Mouse (Mus musculus) midbrain, embryonic 12.5 days (tissue): ENCODE measurements at regions not wholly inside any gene's neighbourhood (a gene's known extent, or its start where the extent isn't known, plus 50 kb on each side); places are given as distances from the start of the nearest gene placed in this dataset.
"Not testable (repeated sequence)": the region's sequence is repeated elsewhere in the genome, so short reads cannot be mapped to it uniquely, and the experiment has no call there.

Experiments used
- ATAC-seq: fragments of 200-750 bp; cut with Nextera tagmentation; 2 replicates; pipeline ENCODE4 v1.8.0; 2017; ENCODE audit warnings: low read depth, moderate TSS enrichment, moderate library complexity; ENCODE audit not compliant: low FRiP score
- H3K27ac ChIP-seq: fragments of 300-500 bp; sonication (generic); replicated peaks from 2 replicates; pipeline ENCODE4 v1.5.1; 2016; ENCODE audit warnings: mild to moderate bottlenecking
- H3K27me3 ChIP-seq: fragments of 300-500 bp; sonication (generic); 2 replicates; pipeline ENCODE4 v1.6.1; 2016; ENCODE audit warnings: mild to moderate bottlenecking
- H3K36me3 ChIP-seq: fragments of 300-500 bp; sonication (generic); 2 replicates; pipeline ENCODE4 v1.6.1; 2016
- H3K4me1 ChIP-seq: fragments of 300-500 bp; sonication (generic); 2 replicates; pipeline ENCODE4 v1.6.1; 2016
- H3K4me2 ChIP-seq: fragments of 300-500 bp; sonication (generic); replicated peaks from 2 replicates; pipeline ENCODE4 v1.6.1; 2016; ENCODE audit warnings: mild to moderate bottlenecking, moderate library complexity
- H3K4me3 ChIP-seq: fragments of 300-500 bp; sonication (generic); 2 replicates; pipeline ENCODE4 v1.5.1; 2016; ENCODE audit warnings: mild to moderate bottlenecking
- H3K9ac ChIP-seq: fragments of 300-500 bp; sonication (generic); replicated peaks from 2 replicates; pipeline ENCODE4 v1.6.1; 2016; ENCODE audit warnings: mild to moderate bottlenecking, moderate library complexity
- H3K9me3 ChIP-seq: fragments of 300-500 bp; sonication (generic); 2 replicates; pipeline ENCODE4 v1.6.1; 2016; ENCODE audit warnings: mild to moderate bottlenecking
- WGBS: fragments of 180-500 bp; shearing (Covaris S2); methylation state at CpG from one replicate; pipeline ENCODE4 v1.1.7; 2016; 5-methylcytosine and 5-hydroxymethylcytosine counted together

GRCm38 (mm10) chr14:46575414-46575813 lies 184.9 kb upstream of the Cdkn3 start:
- Histone ChIP-seq H3K27me3 (no peaks in the 10 kb centered on the region), H3K4me1 (no peaks in the 10 kb centered on the region; the same call in 1 of the 2 replicates), H3K4me3 (no peak overlapping the region), H3K36me3 (no peaks in the 10 kb centered on the region), H3K9me3 (no peaks in the 10 kb centered on the region), H3K27ac (no peak overlapping the region), H3K9ac (no peak overlapping the region), H3K4me2 (no peak overlapping the region)
- no peak for ATAC-seq
- 72% methylated on average over 3 of the region's 3 CpGs for WGBS

- WGBS: 69% methylated on average over 6 of the region's 6 CpGs
- H3K4me1 ChIP-seq: no peaks in the 10 kb centered on the region; the same call in 1 of the 2 replicates
- no peak overlapping the region for H3K4me2 ChIP-seq
- no peak overlapping the region for H3K4me3 ChIP-seq
- H3K27ac ChIP-seq: no peak overlapping the region
- no peak for ATAC-seq
- H3K36me3 ChIP-seq: no peaks in the 10 kb centered on the region
- H3K27me3 ChIP-seq: no peaks in the 10 kb centered on the region
- H3K9me3 ChIP-seq: no peaks in the 10 kb centered on the region
- H3K9ac ChIP-seq: no peak overlapping the region
Measured at GRCm38 (mm10) chr14:46573401-46573800, 182.9 kb upstream of the Bmp4 start.

- not testable (repeated sequence) for H3K4me1 ChIP-seq, H3K9ac ChIP-seq, H3K9me3 ChIP-seq, H3K27ac ChIP-seq, H3K4me2 ChIP-seq, H3K27me3 ChIP-seq, H3K36me3 ChIP-seq, H3K4me3 ChIP-seq, ATAC-seq
- 69% methylated on average over 2 of the region's 2 CpGs for WGBS
Measured at GRCm38 (mm10) chr14:46572972-46573371, 182.5 kb upstream of the Bmp4 start.

DNA sequence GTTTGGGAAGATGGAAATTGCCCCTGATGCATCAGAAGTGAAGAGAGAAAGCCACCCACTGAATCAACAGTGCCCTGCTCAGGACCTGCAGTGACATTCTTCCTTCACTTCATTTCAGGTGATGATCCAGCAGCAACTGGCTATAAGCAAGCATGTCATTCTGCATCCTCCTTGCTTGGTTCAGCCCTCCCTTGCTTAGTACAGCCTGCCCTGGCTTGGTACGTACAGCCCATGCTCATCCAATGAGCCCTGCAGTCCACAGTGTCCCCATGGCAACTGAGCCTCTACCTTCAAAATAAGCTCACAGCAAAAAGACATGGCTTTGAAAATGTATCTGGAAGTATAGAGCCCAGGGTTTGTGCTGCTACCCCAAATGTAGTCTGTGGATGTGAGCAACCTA lies 181.4 kb upstream of the Bmp4 start:
- no peak overlapping the region for H3K27ac ChIP-seq
- WGBS: 29% methylated on average over 1 of the region's 1 CpGs
- no peak overlapping the region for H3K4me3 ChIP-seq
- no peak overlapping the region for H3K9ac ChIP-seq
- ATAC-seq: no peak
- no peak overlapping the region for H3K4me2 ChIP-seq
- no peaks in the 10 kb centered on the region for H3K36me3 ChIP-seq
- H3K27me3 ChIP-seq: no peaks in the 10 kb centered on the region
- no peaks in the 10 kb centered on the region; the same call in 1 of the 2 replicates for H3K4me1 ChIP-seq
- no peaks in the 10 kb centered on the region for H3K9me3 ChIP-seq

DNA sequence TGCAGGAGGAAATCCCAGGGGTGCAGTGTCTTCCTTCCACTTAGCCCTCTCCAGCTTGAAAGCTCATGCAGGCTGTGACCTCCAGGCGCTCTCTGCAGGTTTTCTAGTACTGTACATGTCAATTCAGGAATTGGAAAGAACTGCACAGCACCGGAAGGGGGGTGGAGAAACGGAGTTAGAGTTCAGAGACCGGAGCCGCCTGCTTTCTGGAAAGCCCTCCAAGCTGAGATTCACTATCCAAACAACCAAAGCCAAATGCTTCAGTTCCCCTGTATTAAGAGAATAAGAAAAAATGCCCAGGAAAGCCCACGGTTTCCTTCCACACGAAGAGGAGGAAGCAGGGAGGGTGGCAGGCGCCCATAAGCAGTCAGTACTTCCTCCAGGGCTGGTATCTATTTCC lies 178.8 kb upstream of the Bmp4 start:
- Histone ChIP-seq H3K27ac (no peak overlapping the region), H3K4me2 (no peak overlapping the region), H3K4me1 (no peaks in the 10 kb centered on the region; the same call in 1 of the 2 replicates), H3K9me3 (no peaks in the 10 kb centered on the region), H3K9ac (no peak overlapping the region), H3K36me3 (no peaks in the 10 kb centered on the region), H3K4me3 (no peak overlapping the region), H3K27me3 (no peaks in the 10 kb centered on the region)
- 79% methylated on average over 8 of the region's 8 CpGs for WGBS
- ATAC-seq: no peak

GRCm38 (mm10) chr14:46567411-46567780 lies 176.9 kb upstream of the Bmp4 start:
- 52% methylated on average over 3 of the region's 3 CpGs for WGBS
- no peaks in the 10 kb centered on the region for H3K9me3 ChIP-seq
- no peaks in the 10 kb centered on the region for H3K36me3 ChIP-seq
- no peaks in the 10 kb centered on the region for H3K27me3 ChIP-seq
- no peak overlapping the region for H3K4me3 ChIP-seq
- no peak for ATAC-seq
- no peak overlapping the region for H3K4me2 ChIP-seq
- H3K27ac ChIP-seq: no peak overlapping the region
- H3K4me1 ChIP-seq: no peaks in the 10 kb centered on the region; the same call in 1 of the 2 replicates
- H3K9ac ChIP-seq: no peak overlapping the region

DNA sequence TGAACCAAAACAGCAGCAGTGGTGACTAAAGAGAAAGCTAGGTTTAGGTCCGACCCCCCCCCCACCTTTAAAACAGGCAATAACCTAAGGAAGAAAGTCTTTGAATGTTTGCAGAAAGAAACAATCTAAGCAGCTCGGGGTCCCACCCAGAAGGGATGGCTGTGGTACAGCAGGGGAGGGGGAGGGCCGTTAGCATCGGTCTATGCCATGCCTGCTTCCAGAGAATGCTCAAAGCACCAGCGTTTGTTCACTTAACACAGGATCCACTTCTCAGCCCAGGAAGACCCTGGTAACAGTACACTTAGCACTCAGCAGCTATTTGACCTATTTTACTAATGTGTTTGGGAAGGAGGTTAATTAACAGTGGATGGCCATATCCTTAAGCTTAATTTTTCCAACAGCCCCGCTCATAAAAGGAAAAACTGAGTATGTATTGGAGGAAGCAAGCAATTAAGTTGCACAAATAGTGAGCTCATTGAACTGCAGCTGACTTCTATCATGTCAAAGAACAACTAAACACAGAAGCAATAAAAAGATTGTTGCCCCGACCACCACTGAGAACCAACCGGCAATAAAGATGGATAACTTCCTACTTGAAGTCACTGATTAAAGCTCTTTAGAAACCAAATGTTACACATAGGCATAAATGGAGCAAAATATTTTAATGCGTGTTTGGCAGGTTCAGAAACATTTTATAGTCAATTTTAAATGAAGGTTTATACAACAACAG lies 176.4 kb upstream of the Bmp4 start:
- 73% methylated on average over 9 of the region's 9 CpGs for WGBS
- no peaks in the 10 kb centered on the region; the same call in 1 of the 2 replicates for H3K4me1 ChIP-seq
- ATAC-seq: no peak
- no peak overlapping the region for H3K4me3 ChIP-seq
- no peak overlapping the region for H3K27ac ChIP-seq
- no peak overlapping the region for H3K9ac ChIP-seq
- no peaks in the 10 kb centered on the region for H3K27me3 ChIP-seq
- H3K36me3 ChIP-seq: no peaks in the 10 kb centered on the region
- H3K9me3 ChIP-seq: no peaks in the 10 kb centered on the region
- H3K4me2 ChIP-seq: no peak overlapping the region

DNA sequence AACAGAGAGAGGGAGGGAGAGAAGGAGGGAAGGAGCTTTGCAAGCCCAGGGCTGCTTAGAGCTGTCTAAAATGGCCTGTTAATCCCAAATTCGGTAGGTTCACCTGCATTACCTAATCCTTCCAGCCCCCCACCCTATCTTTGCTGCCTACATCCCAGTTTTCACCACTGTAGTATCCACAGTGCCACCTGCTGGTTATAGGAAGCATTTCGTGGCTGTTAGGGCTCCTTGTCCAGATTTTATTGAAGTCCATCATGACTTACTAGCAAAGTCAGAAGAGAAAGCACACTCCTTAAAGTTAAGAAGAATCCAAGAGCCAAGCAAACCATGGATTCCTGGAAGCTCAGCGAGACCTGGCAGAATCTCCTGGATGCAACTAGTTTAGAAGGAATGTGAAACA lies 174.5 kb upstream of the Bmp4 start:
- Histone ChIP-seq H3K36me3 (no peaks in the 10 kb centered on the region), H3K4me2 (no peak overlapping the region), H3K4me1 (no peaks in the 10 kb centered on the region), H3K9ac (no peak overlapping the region), H3K4me3 (no peak overlapping the region), H3K27ac (no peak overlapping the region), H3K9me3 (no peaks in the 10 kb centered on the region), H3K27me3 (no peaks in the 10 kb centered on the region)
- no peak for ATAC-seq
- 17% methylated on average over 3 of the region's 3 CpGs for WGBS

DNA sequence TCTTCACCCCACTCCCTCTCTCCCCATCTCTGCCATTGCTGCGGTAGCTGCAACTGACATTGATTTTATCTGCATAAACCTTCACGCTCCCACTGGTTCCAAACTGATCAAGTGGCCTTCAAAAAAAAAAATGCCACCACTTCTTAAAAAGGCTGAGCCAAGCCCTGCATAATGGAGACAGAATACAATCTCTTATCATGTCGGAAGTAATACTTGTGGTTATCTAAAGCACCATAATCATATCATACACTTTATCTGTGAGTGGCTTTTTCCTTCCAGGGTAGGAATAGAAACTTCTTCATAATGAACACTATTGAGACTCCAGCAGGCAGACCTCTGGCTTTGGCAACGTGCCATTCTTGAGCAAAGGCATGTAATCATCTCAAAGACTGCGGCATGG lies 171.5 kb upstream of the Bmp4 start:
- H3K36me3 ChIP-seq: no peaks in the 10 kb centered on the region
- WGBS: 89% methylated on average over 5 of the region's 5 CpGs
- H3K4me1 ChIP-seq: no peaks in the 10 kb centered on the region
- H3K4me2 ChIP-seq: no peak overlapping the region
- no peaks in the 10 kb centered on the region for H3K9me3 ChIP-seq
- H3K4me3 ChIP-seq: no peak overlapping the region
- no peaks in the 10 kb centered on the region for H3K27me3 ChIP-seq
- no peak for ATAC-seq
- no peak overlapping the region for H3K9ac ChIP-seq
- H3K27ac ChIP-seq: no peak overlapping the region

- H3K9me3 ChIP-seq: no peaks in the 10 kb centered on the region
- no peak for ATAC-seq
- H3K4me2 ChIP-seq: no peak overlapping the region
- WGBS: 91% methylated on average over 2 of the region's 2 CpGs
- no peaks in the 10 kb centered on the region for H3K27me3 ChIP-seq
- no peak overlapping the region for H3K9ac ChIP-seq
- no peak overlapping the region for H3K27ac ChIP-seq
- no peak overlapping the region for H3K4me3 ChIP-seq
- no peaks in the 10 kb centered on the region for H3K36me3 ChIP-seq
- H3K4me1 ChIP-seq: no peaks in the 10 kb centered on the region
Measured at GRCm38 (mm10) chr14:46553239-46553638, 162.8 kb upstream of the Bmp4 start.

- Histone ChIP-seq H3K27me3 (no peaks in the 10 kb centered on the region), H3K9me3 (peaks cover 4% of the 10 kb centered on the region; the same call in 1 of the 2 replicates), H3K4me1 (no peaks in the 10 kb centered on the region), H3K9ac (no peak overlapping the region), H3K4me2 (no peak overlapping the region), H3K27ac (no peak overlapping the region), H3K36me3 (no peaks in the 10 kb centered on the region), H3K4me3 (no peak overlapping the region)
- 74% methylated on average over 6 of the region's 6 CpGs for WGBS
- no peak for ATAC-seq
Measured at GRCm38 (mm10) chr14:46546146-46546545, 155.7 kb upstream of the Bmp4 start.

DNA sequence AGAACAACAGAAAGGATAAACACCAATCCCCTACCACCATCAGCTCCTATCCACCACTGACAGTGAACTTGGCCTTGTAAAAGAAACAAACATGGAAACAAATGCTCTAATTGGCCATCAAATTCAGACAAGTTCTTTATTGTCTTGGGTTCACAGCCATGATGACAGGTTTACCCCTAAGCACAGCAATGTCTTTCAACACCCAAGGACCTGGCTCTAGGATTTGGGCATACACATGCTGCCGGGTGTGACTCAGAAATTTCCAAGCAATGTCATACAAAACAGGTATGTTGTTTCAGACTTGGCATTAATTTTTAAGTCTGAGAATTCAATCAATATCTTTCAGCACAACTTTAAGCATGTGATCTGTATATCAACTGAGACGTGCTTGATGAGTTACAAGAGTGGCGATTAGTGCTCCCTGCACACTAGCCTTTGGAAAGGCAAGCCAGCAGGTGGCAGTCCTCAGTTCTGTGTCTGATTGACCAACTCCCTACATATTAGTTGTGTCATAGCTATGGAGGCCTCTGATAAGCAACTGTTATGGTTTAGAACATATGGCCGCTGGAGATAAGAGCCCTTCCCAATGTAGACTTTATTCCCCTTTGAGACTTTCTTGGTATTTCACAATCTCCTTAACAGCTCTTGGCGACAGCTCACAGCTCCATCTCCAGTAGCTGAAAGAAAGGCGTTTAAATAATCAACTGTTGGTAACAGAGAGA lies 149.2 kb upstream of the Bmp4 start:
- Histone ChIP-seq H3K27ac (no peak overlapping the region), H3K4me1 (no peaks in the 10 kb centered on the region), H3K36me3 (no peaks in the 10 kb centered on the region), H3K4me2 (no peak overlapping the region), H3K27me3 (no peaks in the 10 kb centered on the region), H3K9ac (no peak overlapping the region), H3K9me3 (peaks cover 2% of the 10 kb centered on the region; the same call in 1 of the 2 replicates), H3K4me3 (no peak overlapping the region)
- WGBS: 91% methylated on average over 6 of the region's 6 CpGs
- no peak for ATAC-seq
